Mouse (Mus musculus): Measurements from ENCODE around the gene Scnm1.

GRCm38 (mm10) chr3:95153874-95154273 is 20.1 kb upstream of the Scnm1 start:
- TF ChIP-seq EP300 (IDR thresholded peaks at IDR 0.05; ENCODE audit: low read depth) (no peak), CTCF (IDR thresholded peaks at IDR 0.05; ENCODE audit: low read depth) (peak; percentile 79)
